Mouse (Mus musculus) kidney, adult 2 months (tissue): ENCODE measurements around the gene Plk3. TPM values are rescaled to one million over a fixed set of nuclear protein-coding genes. Genes with fewer than 3 reads are reported as not detected.
A peak's percentile ranks its signal among the peaks of the same experiment; 100 is the strongest.

Experiments used
- DNase-seq: peaks from one replicate; pipeline ENCODE4 v3.0.0; 2021
- H3K27ac ChIP-seq: fragments of 200-500 bp; 2 replicates; pipeline ENCODE4 v1.5.1; 2012; ENCODE audit warnings: low read depth, low read length, control low read depth, inconsistent platforms; ENCODE audit not compliant: insufficient read depth
- H3K27me3 ChIP-seq: fragments of 200-500 bp; replicated peaks from 2 replicates; pipeline ENCODE4 v1.6.1; 2012; ENCODE audit warnings: mild to moderate bottlenecking, moderate library complexity, low read length, inconsistent platforms; ENCODE audit not compliant: control insufficient read depth, insufficient read depth
- H3K36me3 ChIP-seq: fragments of 200-500 bp; 2 replicates; pipeline ENCODE4 v1.6.1; 2012; ENCODE audit warnings: mild to moderate bottlenecking, moderate library complexity, low read length, inconsistent platforms; ENCODE audit not compliant: control insufficient read depth, insufficient read depth
- H3K4me1 ChIP-seq: fragments of 200-500 bp; 2 replicates; pipeline ENCODE4 v1.6.1; 2011; ENCODE audit warnings: low read length; ENCODE audit not compliant: control insufficient read depth, insufficient read depth
- H3K4me3 ChIP-seq: fragments of 200-500 bp; 2 replicates; pipeline ENCODE4 v1.5.1; 2011; ENCODE audit warnings: mild to moderate bottlenecking, low read depth, low read length, control low read depth; ENCODE audit not compliant: insufficient read depth
- CTCF ChIP-seq: fragments of 200-500 bp; conservative IDR thresholded peaks from 2 replicates; pipeline ENCODE4 v1.5.1; 2011; ENCODE audit warnings: low read depth, mild to moderate bottlenecking, control low read depth, low read length, moderate library complexity, mixed read lengths; ENCODE audit not compliant: insufficient read depth, insufficient read length
- POLR2A ChIP-seq: fragments of 200-500 bp; IDR thresholded peaks from one replicate; pipeline ENCODE4 v1.6.1; 2011; ENCODE audit warnings: low read depth, low read length, control low read depth
- WGBS: fragments of 180-500 bp; shearing (Covaris S2); methylation state at CpG from one replicate; pipeline ENCODE4 v1.1.7; 2018; 5-methylcytosine and 5-hydroxymethylcytosine counted together
- polyA plus RNA-seq: library from polyadenylated mRNA; depleted of rRNA; stranded (reverse); fragments of >200 nt; gene quantifications from 2 replicates; pipeline ENCODE4 v1.2.3, GENCODE M21; 2012

The Plk3 gene
- polyA plus RNA-seq, 1 experiment, result 6.9 TPM

- WGBS, result 94% methylated on average over 18 of the region's 18 CpGs
- no peaks in the 10 kb centered on the region for H3K27me3 ChIP-seq
- no peaks in the 10 kb centered on the region for H3K36me3 ChIP-seq
- TF ChIP-seq POLR2A, result no peak
- no peak for TF ChIP-seq CTCF
- H3K27ac ChIP-seq, result no peak overlapping the region
- H3K4me3 ChIP-seq, result no peak overlapping the region
- H3K4me1 ChIP-seq, result no peaks in the 10 kb centered on the region
- no peak for DNase-seq
Measured at GRCm38 (mm10) chr4:117107813-117108523, 25.8 kb downstream of the Plk3 start.

GRCm38 (mm10) chr4:117105127-117105526, 28.6 kb downstream of the Plk3 start:
- no peaks in the 10 kb centered on the region for H3K27me3 ChIP-seq
- no peak overlapping the region for H3K4me3 ChIP-seq
- H3K36me3 ChIP-seq, result no peaks in the 10 kb centered on the region
- no peak overlapping the region for H3K27ac ChIP-seq
- TF ChIP-seq CTCF, result no peak
- TF ChIP-seq POLR2A, result no peak
- 37% methylated on average over 10 of the region's 10 CpGs for WGBS
- no peaks in the 10 kb centered on the region for H3K4me1 ChIP-seq
- peak; percentile 50 for DNase-seq

- DNase-seq, result no peak
- no peak overlapping the region for H3K27ac ChIP-seq
- WGBS, result 65% methylated on average over 10 of the region's 10 CpGs
- TF ChIP-seq POLR2A (no peak), CTCF (no peak)
- H3K4me3 ChIP-seq, result no peak overlapping the region
- H3K36me3 ChIP-seq, result no peaks in the 10 kb centered on the region
- H3K27me3 ChIP-seq, result no peaks in the 10 kb centered on the region
- no peaks in the 10 kb centered on the region for H3K4me1 ChIP-seq
Measured at GRCm38 (mm10) chr4:117104672-117105071, 29.1 kb downstream of the Plk3 start.

- no peak for TF ChIP-seq POLR2A
- TF ChIP-seq CTCF, result peak; percentile 40; the same call in 1 of the 2 replicates
- no peak overlapping the region for H3K27ac ChIP-seq
- no peak overlapping the region for H3K4me3 ChIP-seq
- H3K4me1 ChIP-seq, result no peaks in the 10 kb centered on the region
- 47% methylated on average over 7 of the region's 7 CpGs for WGBS
- H3K36me3 ChIP-seq, result no peaks in the 10 kb centered on the region
- no peaks in the 10 kb centered on the region for H3K27me3 ChIP-seq
- DNase-seq, result peak; percentile 70
Measured at GRCm38 (mm10) chr4:117101218-117101617, 32.5 kb downstream of the Plk3 start.

GRCm38 (mm10) chr4:117100036-117100435, 33.7 kb downstream of the Plk3 start:
- no peak for DNase-seq
- Histone ChIP-seq H3K4me1 (no peaks in the 10 kb centered on the region), H3K27me3 (no peaks in the 10 kb centered on the region), H3K27ac (no peak overlapping the region), H3K4me3 (no peak overlapping the region), H3K36me3 (no peaks in the 10 kb centered on the region)
- WGBS, result 81% methylated on average over 4 of the region's 4 CpGs
- TF ChIP-seq CTCF (no peak), POLR2A (no peak)

GRCm38 (mm10) chr4:117098764-117099036, 35.1 kb downstream of the Plk3 start:
- Histone ChIP-seq H3K27me3 (no peaks in the 10 kb centered on the region), H3K27ac (no peak overlapping the region), H3K36me3 (no peaks in the 10 kb centered on the region), H3K4me3 (no peak overlapping the region), H3K4me1 (no peaks in the 10 kb centered on the region)
- TF ChIP-seq POLR2A (no peak), CTCF (no peak)
- 76% methylated on average over 2 of the region's 2 CpGs for WGBS
- DNase-seq, result no peak

GRCm38 (mm10) chr4:117097969-117098763, 35.6 kb downstream of the Plk3 start:
- no peaks in the 10 kb centered on the region for H3K27me3 ChIP-seq
- H3K4me1 ChIP-seq, result no peaks in the 10 kb centered on the region
- TF ChIP-seq CTCF (no peak), POLR2A (no peak)
- WGBS, result 64% methylated on average over 8 of the region's 8 CpGs
- DNase-seq, result no peak
- no peak overlapping the region for H3K4me3 ChIP-seq
- H3K36me3 ChIP-seq, result no peaks in the 10 kb centered on the region
- no peak overlapping the region for H3K27ac ChIP-seq
